Mouse (Mus musculus) heart, postnatal 0 days (tissue): ENCODE measurements around the gene Marco. TPM values are rescaled to one million over a fixed set of nuclear protein-coding genes. Genes with fewer than 3 reads are reported as not detected.

ENCODE experiments used
- ATAC-seq: fragments of 200-750 bp; cut with Nextera tagmentation; 2 replicates; pipeline ENCODE4 v1.8.0; 2017; ENCODE audit warnings: low read depth, moderate number of reproducible peaks, moderate library complexity; ENCODE audit not compliant: insufficient read depth
- DNase-seq: peaks from one replicate; pipeline ENCODE4 v3.0.0-alpha.2; 2016; ENCODE audit warnings: low spot score
- H3K27ac ChIP-seq: fragments of 300-500 bp; sonication (generic); 2 replicates; pipeline ENCODE4 v1.5.1; 2014; ENCODE audit warnings: low read depth, mild to moderate bottlenecking
- H3K27me3 ChIP-seq: fragments of 300-500 bp; sonication (generic); 2 replicates; pipeline ENCODE4 v1.6.1; 2014; ENCODE audit warnings: low read length, mixed read lengths; ENCODE audit not compliant: control insufficient read depth, insufficient read depth
- H3K36me3 ChIP-seq: fragments of 300-500 bp; sonication (generic); replicated peaks from 2 replicates; pipeline ENCODE4 v1.6.1; 2014; ENCODE audit warnings: low read length, mixed read lengths; ENCODE audit not compliant: control insufficient read depth, insufficient read depth
- H3K4me1 ChIP-seq: fragments of 300-500 bp; sonication (generic); 2 replicates; pipeline ENCODE4 v1.6.1; 2014; ENCODE audit warnings: antibody characterized with exemption; ENCODE audit not compliant: control insufficient read depth, insufficient read depth
- H3K4me2 ChIP-seq: fragments of 300-500 bp; sonication (generic); 2 replicates; pipeline ENCODE4 v1.6.1; 2014; ENCODE audit warnings: low read depth, mild to moderate bottlenecking, low read length, moderate library complexity
- H3K4me3 ChIP-seq: fragments of 300-500 bp; sonication (generic); 2 replicates; pipeline ENCODE4 v1.5.1; 2014; ENCODE audit warnings: low read depth, low read length
- H3K9ac ChIP-seq: fragments of 300-500 bp; sonication (generic); replicated peaks from 2 replicates; pipeline ENCODE4 v1.6.1; 2014; ENCODE audit warnings: low read depth, low read length, mixed read lengths
- H3K9me3 ChIP-seq: fragments of 300-500 bp; sonication (generic); replicated peaks from 2 replicates; pipeline ENCODE4 v1.6.1; 2016; ENCODE audit warnings: low read length; ENCODE audit not compliant: control insufficient read depth
- CTCF ChIP-seq: IDR thresholded peaks from 2 replicates; pipeline ENCODE4 v1.5.1; 2016; ENCODE audit warnings: antibody characterized with exemption, control low read depth, low read depth
- EP300 ChIP-seq: IDR thresholded peaks from 2 replicates; pipeline ENCODE4 v1.6.1; 2016; ENCODE audit warnings: antibody characterized with exemption, low read depth
- WGBS: fragments of 180-500 bp; shearing (Covaris S2); extraction: QIAGEN DNeasy Blood & Tissue Kit; methylation state at CpG from one replicate; pipeline ENCODE4 v1.1.7; 2014; 5-methylcytosine and 5-hydroxymethylcytosine counted together
- polyA plus RNA-seq: library from polyadenylated mRNA; unstranded; fragments of >200 nt; fragmentation: Nextera tagmentation; extraction: Ambion mirVana; gene quantifications from 2 replicates; pipeline ENCODE4 v1.2.1, GENCODE M21; 2015
- total RNA-seq: library from RNA; depleted of rRNA; stranded (reverse); fragments of >200 nt; gene quantifications from 2 replicates; pipeline ENCODE4 v1.2.3, GENCODE M21; 2014; ENCODE audit warnings: low replicate concordance; rRNA removed

Gene Marco
- total RNA-seq (not detected in 2 replicates), polyA plus RNA-seq (0.12 and 0.25 TPM in 2 replicates)

DNA sequence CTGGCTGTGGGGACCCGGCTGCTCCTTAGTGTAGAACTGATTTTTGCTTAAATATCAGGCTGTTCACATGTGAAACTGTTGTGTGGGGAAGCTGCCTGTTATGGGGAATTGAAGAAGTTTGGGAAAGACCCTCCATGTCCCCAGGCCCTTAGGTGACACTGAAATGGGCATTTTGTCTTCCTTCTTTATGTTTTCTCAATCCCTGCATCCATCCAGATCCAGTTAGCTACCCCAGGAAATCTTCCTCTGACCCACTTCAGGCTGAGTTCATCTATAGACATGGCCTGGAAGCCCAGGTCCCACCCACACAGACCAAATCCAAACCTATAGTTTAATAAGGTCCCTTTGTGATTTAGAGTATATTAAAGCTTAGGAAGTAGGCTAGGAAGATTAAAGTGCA lies at the start of gene Marco:
TSS of gene Marco (minus strand) at position 101 of the 400 bp plus-strand sequence.
- no peak within 1 kb of the TSS for H3K9ac ChIP-seq
- no peaks in the 10 kb centered on the region for H3K9me3 ChIP-seq
- H3K27me3 ChIP-seq: no peaks in the 10 kb centered on the region
- DNase-seq (no peak), ATAC-seq (no peak)
- H3K4me3 ChIP-seq: no peak within 1 kb of the TSS
- TF ChIP-seq CTCF (no peak), EP300 (no peak)
- no peak within 1 kb of the TSS for H3K27ac ChIP-seq
- no peaks in the 10 kb centered on the region for H3K36me3 ChIP-seq
- H3K4me1 ChIP-seq: no peaks in the 10 kb centered on the region
- 54% methylated on average over 1 of the region's 1 CpGs for WGBS
- H3K4me2 ChIP-seq: no peak within 1 kb of the TSS

DNA sequence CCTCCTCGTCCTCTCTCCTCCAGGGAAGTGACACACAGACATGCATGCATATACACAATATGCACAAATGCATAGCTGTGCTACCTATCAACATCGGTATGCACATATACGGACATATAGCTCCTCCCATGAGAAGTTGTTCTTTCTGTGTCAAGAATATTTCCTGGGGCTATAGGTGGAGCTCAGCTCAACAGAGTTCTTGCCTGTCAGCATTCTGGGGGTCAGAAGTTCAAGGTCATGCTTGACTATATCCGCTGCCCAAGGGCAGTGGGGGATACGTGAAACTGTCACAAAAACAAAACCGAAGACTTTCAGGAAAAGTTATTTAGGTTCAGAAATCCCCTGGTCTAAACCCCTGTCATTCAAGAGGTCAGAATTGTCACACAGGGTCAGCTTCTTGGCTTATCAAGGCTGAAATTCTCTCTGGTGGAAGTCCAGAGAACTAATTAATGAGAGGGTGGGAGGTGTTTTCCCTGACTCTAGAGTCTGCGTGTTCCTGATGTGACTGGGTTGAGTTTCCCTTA lies 34.7 kb upstream of the Marco start:
- WGBS: 66% methylated on average over 7 of the region's 7 CpGs

DNA sequence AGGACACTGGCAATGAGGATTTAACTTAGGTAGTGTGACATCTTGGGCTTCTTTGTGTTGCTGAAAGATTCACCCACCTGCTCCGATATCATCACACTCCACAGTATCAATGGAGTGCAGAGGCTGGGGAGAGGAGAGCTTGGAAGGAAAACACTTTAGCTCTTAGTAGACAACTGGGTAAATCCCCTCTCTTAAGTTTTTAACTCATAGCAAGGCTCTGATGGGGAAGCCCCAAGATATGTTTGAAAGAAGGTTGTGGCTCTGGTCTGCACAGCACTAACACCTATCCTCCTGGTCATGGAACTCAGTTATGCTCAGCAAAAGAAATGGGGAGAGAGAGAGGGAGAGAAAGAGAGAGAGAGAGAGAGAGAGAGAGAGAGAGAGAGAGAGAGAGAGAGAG lies 32.2 kb upstream of the Marco start:
- 86% methylated on average over 1 of the region's 1 CpGs for WGBS
- TF ChIP-seq EP300 (no peak), CTCF (no peak)
- H3K4me3 ChIP-seq: no peak overlapping the region
- no peak overlapping the region for H3K4me2 ChIP-seq
- no peak for ATAC-seq
- H3K9ac ChIP-seq: no peak overlapping the region
- H3K27ac ChIP-seq: no peak overlapping the region
- DNase-seq: no peak
- no peaks in the 10 kb centered on the region for H3K27me3 ChIP-seq
- no peaks in the 10 kb centered on the region for H3K36me3 ChIP-seq
- H3K9me3 ChIP-seq: no peaks in the 10 kb centered on the region
- H3K4me1 ChIP-seq: no peaks in the 10 kb centered on the region

More for the DNA sequence above, 34.7 kb upstream of the Marco start:
- TF ChIP-seq EP300 (no peak), CTCF (no peak)
- Histone ChIP-seq H3K4me1 (no peaks in the 10 kb centered on the region), H3K4me2 (no peak overlapping the region), H3K4me3 (no peak overlapping the region), H3K27me3 (no peaks in the 10 kb centered on the region), H3K9ac (no peak overlapping the region), H3K36me3 (no peaks in the 10 kb centered on the region), H3K9me3 (no peaks in the 10 kb centered on the region), H3K27ac (no peak overlapping the region)
- ATAC-seq (no peak), DNase-seq (no peak)

DNA sequence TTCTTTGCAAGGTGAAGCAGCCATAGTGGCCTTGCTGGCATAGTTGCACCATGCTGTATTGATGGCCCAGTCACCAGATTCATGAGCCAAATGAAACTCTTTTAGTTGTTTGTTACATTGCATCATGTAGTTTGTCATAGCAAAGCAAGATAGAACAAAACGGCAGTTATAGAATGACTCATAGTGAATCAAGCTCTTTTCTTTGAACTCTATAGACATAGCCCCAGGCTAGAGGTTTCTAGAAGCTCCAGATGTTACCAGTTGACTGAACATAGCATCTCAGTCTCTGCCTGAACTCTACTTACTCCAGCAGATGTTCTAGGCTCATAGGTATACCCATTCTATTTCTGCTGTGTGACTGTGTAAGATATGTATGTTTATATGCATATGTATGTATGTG lies 31.1 kb upstream of the Marco start:
- ATAC-seq (no peak), DNase-seq (no peak)
- 65% methylated on average over 1 of the region's 1 CpGs for WGBS
- Histone ChIP-seq H3K4me2 (no peak overlapping the region), H3K9me3 (no peaks in the 10 kb centered on the region), H3K36me3 (no peaks in the 10 kb centered on the region), H3K4me3 (no peak overlapping the region), H3K27ac (no peak overlapping the region), H3K27me3 (no peaks in the 10 kb centered on the region), H3K4me1 (no peaks in the 10 kb centered on the region), H3K9ac (no peak overlapping the region)
- TF ChIP-seq CTCF: no peak
- no peak for TF ChIP-seq EP300

DNA sequence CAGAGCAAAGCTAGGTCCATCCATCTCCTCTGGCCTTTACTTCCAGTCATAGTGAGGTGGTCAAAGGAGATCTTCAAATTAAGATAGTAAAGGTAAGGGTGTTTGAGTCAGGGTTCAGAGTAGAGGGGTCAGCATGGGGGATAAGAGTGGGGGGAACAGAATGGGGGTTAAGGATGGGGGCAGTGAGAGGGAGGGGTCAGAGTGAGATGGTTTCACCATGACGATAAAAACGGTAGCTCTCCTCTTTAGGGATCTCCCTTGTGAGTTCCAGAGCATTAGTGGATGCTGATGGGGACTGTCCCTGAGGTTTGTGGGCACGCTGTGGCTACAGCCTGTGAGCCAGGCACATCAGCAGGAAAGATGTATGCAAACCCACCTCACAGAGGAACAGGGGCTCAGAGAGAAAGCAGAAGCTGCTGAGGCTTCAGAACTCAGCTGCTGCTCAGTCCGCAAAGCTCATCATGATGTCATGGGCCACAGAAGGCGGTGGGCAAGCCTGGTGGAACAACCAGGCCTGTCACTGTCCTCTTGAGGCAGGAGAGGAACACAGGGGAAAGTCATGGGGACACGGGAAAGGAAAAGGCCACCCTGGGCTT lies 27.6 kb upstream of the Marco start:
- no peak for TF ChIP-seq EP300
- no peak for TF ChIP-seq CTCF
- H3K27me3 ChIP-seq: no peaks in the 10 kb centered on the region
- no peak for ATAC-seq
- no peaks in the 10 kb centered on the region for H3K4me1 ChIP-seq
- no peak overlapping the region for H3K9ac ChIP-seq
- no peak for DNase-seq
- no peaks in the 10 kb centered on the region for H3K9me3 ChIP-seq
- WGBS: 49% methylated on average over 6 of the region's 6 CpGs
- no peak overlapping the region for H3K27ac ChIP-seq
- no peaks in the 10 kb centered on the region for H3K36me3 ChIP-seq
- H3K4me2 ChIP-seq: no peak overlapping the region
- H3K4me3 ChIP-seq: no peak overlapping the region

DNA sequence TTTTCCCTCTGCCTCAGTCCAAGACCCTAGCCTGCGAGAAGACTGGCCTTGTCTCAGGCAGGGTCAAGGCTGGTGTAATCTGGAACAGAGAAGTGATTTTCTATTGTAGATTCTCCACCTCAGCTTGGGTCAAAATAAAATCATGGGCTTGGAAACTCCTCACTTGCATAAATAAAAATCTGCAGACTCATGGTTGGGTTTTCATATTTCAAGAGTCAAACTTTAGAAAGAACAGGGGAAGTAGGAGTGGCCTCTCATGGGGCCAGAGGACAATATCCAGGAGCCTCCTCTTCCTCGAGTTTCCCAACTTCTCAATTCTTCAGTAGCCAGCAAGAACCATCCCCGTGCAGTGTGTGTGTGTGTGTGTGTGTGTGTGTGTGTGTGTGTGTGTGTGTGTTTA lies 26.9 kb upstream of the Marco start:
- TF ChIP-seq CTCF (no peak), EP300 (no peak)
- DNase-seq (no peak), ATAC-seq (no peak)
- Histone ChIP-seq H3K27ac (no peak overlapping the region), H3K4me1 (no peaks in the 10 kb centered on the region), H3K4me3 (no peak overlapping the region), H3K9me3 (no peaks in the 10 kb centered on the region), H3K4me2 (no peak overlapping the region), H3K27me3 (no peaks in the 10 kb centered on the region), H3K9ac (no peak overlapping the region), H3K36me3 (no peaks in the 10 kb centered on the region)
- 51% methylated on average over 3 of the region's 3 CpGs for WGBS
